Mouse (Mus musculus) olfactory bulb, adult 2 months (tissue): Measurements from ENCODE around the gene Tsc22d2. TPM values are rescaled to one million over a fixed set of nuclear protein-coding genes. Genes with fewer than 3 reads are reported as not detected.

Experiments used
- H3K27ac ChIP-seq: fragments of 200-500 bp; 2 replicates; pipeline ENCODE4 v1.5.1; 2012; ENCODE audit warnings: low read depth, low read length; ENCODE audit not compliant: insufficient read depth
- H3K4me1 ChIP-seq: fragments of 200-500 bp; 2 replicates; pipeline ENCODE4 v1.6.1; 2012; ENCODE audit warnings: low read length; ENCODE audit not compliant: control insufficient read depth, insufficient read depth
- H3K4me3 ChIP-seq: fragments of 200-500 bp; 2 replicates; pipeline ENCODE4 v1.5.1; 2012; ENCODE audit warnings: mild to moderate bottlenecking, low read depth, low read length, moderate library complexity; ENCODE audit not compliant: insufficient read depth
- CTCF ChIP-seq: fragments of 200-500 bp; IDR thresholded peaks from 2 replicates; pipeline ENCODE4 v1.5.1; 2012; ENCODE audit warnings: low read depth, mild to moderate bottlenecking, low read length, moderate library complexity; ENCODE audit not compliant: insufficient read depth
- POLR2A ChIP-seq: fragments of 200-500 bp; IDR thresholded peaks from 2 replicates; pipeline ENCODE4 v1.6.1; 2012; ENCODE audit warnings: mild to moderate bottlenecking, low read depth, low read length, moderate library complexity; ENCODE audit not compliant: insufficient read depth
- WGBS: fragments of 180-500 bp; shearing (Covaris S2); methylation state at CpG from one replicate; pipeline ENCODE4 v1.1.7; 2018; 5-methylcytosine and 5-hydroxymethylcytosine counted together
- polyA plus RNA-seq: library from polyadenylated mRNA; stranded (reverse); fragments of >200 nt; gene quantifications from 2 replicates; pipeline ENCODE4 v1.2.4, GENCODE M21; 2012; ENCODE audit warnings: low replicate concordance; ENCODE audit not compliant: missing spikeins, insufficient read depth, insufficient read length

Gene Tsc22d2
- polyA plus RNA-seq, 1 experiment = not detected

GRCm38 (mm10) chr3:58508020-58508750, 93.7 kb downstream of the Tsc22d2 start:
- Histone ChIP-seq H3K27ac (no peak overlapping the region), H3K4me1 (no peaks in the 10 kb centered on the region), H3K4me3 (no peak overlapping the region)
- WGBS = 86% methylated on average over 7 of the region's 7 CpGs
- TF ChIP-seq POLR2A = no peak
- no peak for TF ChIP-seq CTCF

DNA sequence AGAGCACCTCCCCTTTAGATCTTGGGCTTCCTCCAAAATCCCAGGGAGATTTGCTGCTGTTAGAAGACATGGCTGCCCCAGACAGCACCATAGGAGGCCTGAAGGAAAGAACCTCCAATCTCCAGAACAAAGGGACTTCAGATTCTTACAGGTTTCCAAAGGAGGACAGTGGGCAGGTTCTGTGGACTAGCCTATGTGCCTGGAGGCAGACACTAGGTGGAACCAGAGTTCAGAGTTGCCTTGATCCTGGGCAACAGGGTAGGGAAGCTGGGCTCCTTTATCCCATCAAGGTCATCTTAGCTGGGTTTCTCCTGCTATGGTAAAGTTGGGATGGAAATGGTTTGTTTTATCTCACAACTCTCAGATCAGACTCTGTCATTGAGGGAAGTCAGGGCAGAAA, 97.1 kb downstream of the Tsc22d2 start:
- Histone ChIP-seq H3K4me3 (no peak overlapping the region), H3K4me1 (no peaks in the 10 kb centered on the region), H3K27ac (no peak overlapping the region)
- no peak for TF ChIP-seq CTCF
- TF ChIP-seq POLR2A = no peak

DNA sequence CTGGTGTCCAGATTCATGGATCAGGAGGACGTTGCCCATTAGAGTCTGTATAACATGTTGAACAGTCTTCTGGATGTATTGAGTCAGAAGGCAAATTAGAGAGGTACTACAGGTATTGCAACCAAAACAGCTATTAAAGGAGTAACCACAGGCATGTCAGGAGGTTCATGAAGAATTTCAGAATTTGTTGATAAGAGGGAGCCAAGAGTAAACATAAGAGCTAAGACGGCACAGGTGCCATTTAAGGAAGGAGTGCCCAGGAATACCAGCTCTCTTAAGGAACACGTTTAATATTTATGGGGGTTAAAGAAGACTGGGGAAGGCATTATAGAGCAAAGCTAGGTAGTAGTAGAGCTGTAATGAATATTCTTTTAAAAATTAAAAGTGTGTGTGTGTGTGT, 98.2 kb downstream of the Tsc22d2 start:
- no peak overlapping the region for H3K4me3 ChIP-seq
- H3K4me1 ChIP-seq = no peaks in the 10 kb centered on the region
- no peak overlapping the region for H3K27ac ChIP-seq
- TF ChIP-seq POLR2A = no peak
- no peak for TF ChIP-seq CTCF
- 82% methylated on average over 3 of the region's 3 CpGs for WGBS

- Histone ChIP-seq H3K27ac (no peak overlapping the region), H3K4me1 (no peaks in the 10 kb centered on the region), H3K4me3 (no peak overlapping the region)
- WGBS = 89% methylated on average over 4 of the region's 4 CpGs
- no peak for TF ChIP-seq CTCF
- TF ChIP-seq POLR2A = no peak
Measured at GRCm38 (mm10) chr3:58513483-58513882, 99.0 kb downstream of the Tsc22d2 start.

GRCm38 (mm10) chr3:58515947-58516601, 101.6 kb downstream of the Tsc22d2 start:
- Histone ChIP-seq H3K27ac (no peak overlapping the region), H3K4me1 (no peaks in the 10 kb centered on the region), H3K4me3 (no peak overlapping the region)
- 71% methylated on average over 1 of the region's 1 CpGs for WGBS
- no peak for TF ChIP-seq CTCF
- TF ChIP-seq POLR2A = no peak

Other genes with a start within 250 kb of the Tsc22d2 start
- not detected in 2 replicates for gene Eif2a, start 111.1 kb downstream of the Tsc22d2 start, polyA plus RNA-seq
- not detected in 2 replicates for gene Serp1, start 111.2 kb downstream of the Tsc22d2 start, polyA plus RNA-seq
- not detected in 2 replicates for gene Selenot, start 161.9 kb downstream of the Tsc22d2 start, polyA plus RNA-seq
- gene Erich6, start 222.5 kb downstream of the Tsc22d2 start, polyA plus RNA-seq = not detected in 2 replicates